ENCODE assay signal across 8 mouse cellular contexts in genomic region chr19:12009501-12010280, GRCm38 (mm10). TPM values are rescaled to one million over a fixed set of nuclear protein-coding genes. Genes with fewer than 3 reads are reported as not detected.
A peak's percentile ranks its signal among the peaks of the same experiment; 100 is the strongest.
DNase-seq lines count a peak whose midpoint lies in the region; ATAC-seq lines count a peak whose summit lies in the region.

No protein-coding gene starts in this region.

- no peaks in the 10 kb centered on the region for H3K9me3 ChIP-seq in embryonic facial prominence, embryonic 10.5 days
- no peaks in the 10 kb centered on the region for H3K9me3 ChIP-seq in heart, embryonic 10.5 days
- no peaks in the 10 kb centered on the region for H3K9me3 ChIP-seq in stomach, embryonic 14.5 days (ENCODE audit: control insufficient read depth, low read depth, low read length)

- no peak; the same call in 1 of the 2 replicates for ATAC-seq in stomach, embryonic 14.5 days (ENCODE audit: insufficient number of reproducible peaks, insufficient read depth, low FRiP score, low read depth)

- peak overlapping the region; percentile 93 for H3K27ac ChIP-seq in embryonic facial prominence, embryonic 10.5 days (replicated peaks)
- peak overlapping the region; percentile 87 for H3K27ac ChIP-seq in heart, embryonic 10.5 days
- peak overlapping the region; percentile 92 for H3K27ac ChIP-seq in stomach, embryonic 14.5 days (ENCODE audit: low read length)

- no peaks in the 10 kb centered on the region for H3K27me3 ChIP-seq in embryonic facial prominence, embryonic 10.5 days (replicated peaks; ENCODE audit: low read depth, poor library complexity, severe bottlenecking)
- no peaks in the 10 kb centered on the region for H3K27me3 ChIP-seq in heart, embryonic 10.5 days (ENCODE audit: insufficient read depth, poor library complexity, severe bottlenecking)
- H3K27me3 ChIP-seq in stomach, embryonic 14.5 days (ENCODE audit: control insufficient read depth, insufficient read depth, low read length): no peaks in the 10 kb centered on the region

- H3K4me2 ChIP-seq in stomach, embryonic 14.5 days (replicated peaks; ENCODE audit: low read depth, low read length): peak overlapping the region; percentile 58

- WGBS in embryonic facial prominence, embryonic 10.5 days: under 1% methylated on average over 24 of the region's 24 CpGs
- WGBS in heart, embryonic 10.5 days: under 1% methylated on average over 24 of the region's 24 CpGs
- WGBS in stomach, embryonic 14.5 days: 2% methylated on average over 24 of the region's 24 CpGs

- H3K4me3 ChIP-seq in embryonic facial prominence, embryonic 10.5 days: peak overlapping the region; percentile 69
- peak overlapping the region; percentile 71 for H3K4me3 ChIP-seq in heart, embryonic 10.5 days
- H3K4me3 ChIP-seq in stomach, embryonic 14.5 days (ENCODE audit: low read depth, low read length): peak overlapping the region; percentile 62

- H3K36me3 ChIP-seq in embryonic facial prominence, embryonic 10.5 days (replicated peaks): no peaks in the 10 kb centered on the region
- H3K36me3 ChIP-seq in heart, embryonic 10.5 days: no peaks in the 10 kb centered on the region
- no peaks in the 10 kb centered on the region for H3K36me3 ChIP-seq in stomach, embryonic 14.5 days (ENCODE audit: control insufficient read depth, insufficient read depth, low read length)

- H3K9ac ChIP-seq in stomach, embryonic 14.5 days (replicated peaks; ENCODE audit: low read depth, low read length): peak overlapping the region; percentile 57

- peaks cover 29% of the 10 kb centered on the region for H3K4me1 ChIP-seq in embryonic facial prominence, embryonic 10.5 days
- H3K4me1 ChIP-seq in heart, embryonic 10.5 days: peaks cover 17% of the 10 kb centered on the region
- peaks cover 16% of the 10 kb centered on the region; the same call in 1 of the 2 replicates for H3K4me1 ChIP-seq in stomach, embryonic 14.5 days (ENCODE audit: control insufficient read depth, insufficient read depth, low read length)

- DNase-seq in A20 (ENCODE audit: low read depth, low spot score) (peak; percentile 94), adipocyte (ENCODE audit: low spot score) (peak; percentile 77), liver (peak; percentile 82)
- DNase-seq in embryonic facial prominence, embryonic 10.5 days (ENCODE audit: low spot score): peak; percentile 81
- DNase-seq in heart, embryonic 10.5 days (ENCODE audit: low spot score): peak; percentile 87
- DNase-seq in kidney, adult 9 months: peak; percentile 84
- peak; percentile 39 to 64 for DNase-seq in monocyte, adult 2 months (ENCODE audit: low read depth in 1 of 2, low spot score in 2 of 2)

RNA-seq across cellular contexts. Expression of gene Olfr1423, which starts 31.4 kb away (rescaled TPM):
- polyA plus RNA-seq in embryonic facial prominence, embryonic 10.5 days (2016; fragmentation: Nextera tagmentation; extraction: Ambion mirVana): 0.04 and 0.09 TPM in 2 replicates
- polyA plus RNA-seq in heart, embryonic 10.5 days (2016; fragmentation: Nextera tagmentation; extraction: Ambion mirVana): 0.05 TPM in 1 of 2 replicates, not detected in the other
- polyA plus RNA-seq in stomach, embryonic 14.5 days (2014; fragmentation: Nextera tagmentation; extraction: Ambion mirVana): not detected in 2 replicates

RNA-seq across cellular contexts. Expression of gene Osbp, which starts 44.0 kb away (rescaled TPM):
- 2.8 and 3.5 TPM in 2 replicates for polyA plus RNA-seq in embryonic facial prominence, embryonic 10.5 days (2016; fragmentation: Nextera tagmentation; extraction: Ambion mirVana)
- 4.7 and 5.8 TPM in 2 replicates for polyA plus RNA-seq in heart, embryonic 10.5 days (2016; fragmentation: Nextera tagmentation; extraction: Ambion mirVana)
- polyA plus RNA-seq in stomach, embryonic 14.5 days (2014; fragmentation: Nextera tagmentation; extraction: Ambion mirVana): 10.9 and 11.2 TPM in 2 replicates

RNA-seq across cellular contexts. Expression of gene Olfr1424, which starts 52.8 kb away (rescaled TPM):
- polyA plus RNA-seq in embryonic facial prominence, embryonic 10.5 days (2016; fragmentation: Nextera tagmentation; extraction: Ambion mirVana): not detected in 2 replicates
- not detected in 2 replicates for polyA plus RNA-seq in heart, embryonic 10.5 days (2016; fragmentation: Nextera tagmentation; extraction: Ambion mirVana)
- polyA plus RNA-seq in stomach, embryonic 14.5 days (2014; fragmentation: Nextera tagmentation; extraction: Ambion mirVana): not detected in 2 replicates
